8 mouse cellular contexts compared by ENCODE assay signal in genomic region chr2:10371899-10372298, GRCm38 (mm10). TPM values are rescaled to one million over a fixed set of nuclear protein-coding genes. Genes with fewer than 3 reads are reported as not detected.
DNase-seq lines count a peak whose midpoint lies in the region; ATAC-seq and TF ChIP-seq lines count a peak whose summit lies in the region.

No protein-coding gene starts in this region.

- H3K27me3 ChIP-seq in liver, embryonic 13.5 days: peaks cover 92% of the 10 kb centered on the region

- 1% methylated on average over 10 of the region's 18 CpGs for WGBS in liver, embryonic 13.5 days (ENCODE audit: insufficient replicate concordance)

- no peaks in the 10 kb centered on the region for H3K9me3 ChIP-seq in liver, embryonic 13.5 days (replicated peaks)

- H3K36me3 ChIP-seq in liver, embryonic 13.5 days: no peaks in the 10 kb centered on the region

- peak overlapping the region; percentile 74 for H3K4me2 ChIP-seq in liver, embryonic 13.5 days

- peak overlapping the region; percentile 75 for H3K4me3 ChIP-seq in gastrocnemius, adult 2 months
- H3K4me3 ChIP-seq in liver, embryonic 13.5 days (replicated peaks): peak overlapping the region; percentile 59; the same call in 1 of the 2 replicates

- no peak for DNase-seq in gastrocnemius, adult 2 months
- DNase-seq in gastrocnemius, postnatal 4 days (ENCODE audit: low spot score in 2 of 2): no peak
- DNase-seq in thymus, postnatal 25 days: peak; percentile 7
- no peak for DNase-seq in thymus, adult 18-20 months
- DNase-seq in liver, embryonic 13.5 days: no peak
- no peak for DNase-seq in spleen, postnatal 14 days (ENCODE audit: low spot score in 2 of 2)
- no peak for DNase-seq in spleen, postnatal 10 days (ENCODE audit: low spot score in 2 of 2)
- DNase-seq in layer of hippocampus, postnatal 14 days (ENCODE audit: low spot score in 2 of 2): no peak

- no peak overlapping the region for H3K27ac ChIP-seq in gastrocnemius, adult 2 months
- H3K27ac ChIP-seq in liver, embryonic 13.5 days: no peak overlapping the region

- ATAC-seq in liver, embryonic 13.5 days (ENCODE audit: low read depth): no peak

- H3K4me1 ChIP-seq in liver, embryonic 13.5 days (replicated peaks): peaks cover 16% of the 10 kb centered on the region

- intact Hi-C loops in gastrocnemius, adult 2 months (cut with DNase I): no loop called here

- no peak for TF ChIP-seq CTCF in gastrocnemius, adult 2 months (IDR thresholded peaks at IDR 0.05)

- no peak overlapping the region for H3K9ac ChIP-seq in liver, embryonic 13.5 days

RNA-seq across cellular contexts. Expression of gene Sfmbt2, which starts 1.6 kb away (rescaled TPM):
- under 1 TPM; 0.05 to 0.08 TPM for total RNA-seq in gastrocnemius, adult 2 months (2021)
- total RNA-seq in gastrocnemius, postnatal 4 days (2021): 1 to 10 TPM; 1.1 to 1.2 TPM
- 0.31 and 0.34 TPM in 2 replicates for polyA plus RNA-seq in liver, embryonic 13.5 days (2015; fragmentation: Nextera tagmentation; extraction: Ambion mirVana)
- 1 to 10 TPM; 5.0 to 6.1 TPM for total RNA-seq in layer of hippocampus, postnatal 14 days (2021)
